Comparison of ENCODE assay signal across 24 mouse cellular contexts in genomic region chr11:24172585-24172984, GRCm38 (mm10).
"Had no signal": no experiment of that assay in that cellular context is flagged by ENCODE, and none has a peak within 500 bp of the region (broad histone marks: within the 10 kb centered on the region; RNA-seq: fewer than 3 reads in every experiment).

No protein-coding gene starts in this region.

- ATAC-seq: hindbrain, postnatal 0 days; intestine, embryonic 16.5 days; liver, embryonic 12.5 days had no signal

- H3K4me2 ChIP-seq: heart, embryonic 12.5 days; hindbrain, embryonic 13.5 days; kidney, embryonic 15.5 days; limb, embryonic 13.5 days; limb, embryonic 15.5 days; liver, embryonic 12.5 days had no signal

- H3K27ac ChIP-seq: gastrocnemius, adult 2 months; heart, embryonic 10.5 days; hindbrain, postnatal 0 days; kidney, embryonic 15.5 days; kidney, postnatal 0 days; limb, embryonic 13.5 days; limb, embryonic 15.5 days; liver, embryonic 12.5 days; liver, embryonic 14.5 days had no signal

- H3K4me1 ChIP-seq: heart, embryonic 10.5 days; heart, embryonic 12.5 days; kidney, embryonic 15.5 days; limb, embryonic 13.5 days; limb, embryonic 15.5 days; liver, embryonic 12.5 days had no signal

- H3K36me3 ChIP-seq: heart, embryonic 10.5 days; kidney, embryonic 15.5 days had no signal

- H3K27me3 ChIP-seq: heart, embryonic 12.5 days; hindbrain, embryonic 13.5 days; limb, embryonic 13.5 days; limb, embryonic 15.5 days; liver, embryonic 12.5 days had no signal

- H3K9me3 ChIP-seq: heart, embryonic 10.5 days; heart, embryonic 12.5 days; hindbrain, embryonic 13.5 days; kidney, embryonic 15.5 days; limb, embryonic 13.5 days; limb, embryonic 15.5 days; liver, embryonic 12.5 days had no signal

- DNase-seq: gastrocnemius, adult 2 months; gastrocnemius, postnatal 14 days; gastrocnemius, postnatal 36 days; heart, adult 18-20 months; heart, postnatal 10 days; kidney, adult 11 months; kidney, adult 2 months; kidney, adult 9 months; kidney, postnatal 14 days; kidney, postnatal 36 days; layer of hippocampus, adult 9-11 months; layer of hippocampus, postnatal 36 days; left cerebral cortex, postnatal 4 days had no signal

- H3K9ac ChIP-seq: heart, embryonic 12.5 days; hindbrain, embryonic 13.5 days; kidney, embryonic 15.5 days; limb, embryonic 13.5 days; limb, embryonic 15.5 days; liver, embryonic 12.5 days; liver, embryonic 14.5 days had no signal

- H3K4me3 ChIP-seq: gastrocnemius, adult 2 months; heart, embryonic 10.5 days; heart, embryonic 12.5 days; hindbrain, embryonic 13.5 days; kidney, embryonic 15.5 days; limb, embryonic 13.5 days; limb, embryonic 15.5 days; liver, embryonic 12.5 days had no signal
